ENCODE assay signal across 8 mouse cellular contexts in genomic region chr7:81610125-81610524, GRCm38 (mm10). TPM values are rescaled to one million over a fixed set of nuclear protein-coding genes. Genes with fewer than 3 reads are reported as not detected.
A peak's percentile ranks its signal among the peaks of the same experiment; 100 is the strongest.
DNase-seq lines count a peak whose midpoint lies in the region; ATAC-seq and TF ChIP-seq lines count a peak whose summit lies in the region.
"Had no signal": no experiment of that assay in that cellular context is flagged by ENCODE, and none has a peak within 500 bp of the region (broad histone marks: within the 10 kb centered on the region; RNA-seq: fewer than 3 reads in every experiment).

No protein-coding gene starts in this region.

- H3K4me1 ChIP-seq in kidney, embryonic 15.5 days: no peaks in the 10 kb centered on the region
- no peaks in the 10 kb centered on the region for H3K4me1 ChIP-seq in liver, postnatal 0 days (ENCODE audit: insufficient read depth)
- H3K4me1 ChIP-seq: stomach, embryonic 15.5 days had no signal

- TF ChIP-seq EP300 in liver, postnatal 0 days (IDR thresholded peaks at IDR 0.05; ENCODE audit: low read depth): no peak

- no peak for ATAC-seq in kidney, embryonic 15.5 days (replicated peaks; ENCODE audit: low FRiP score)
- peak; percentile 36; the same call in 1 of the 2 replicates for ATAC-seq in liver, postnatal 0 days

- no peak overlapping the region for H3K4me2 ChIP-seq in kidney, embryonic 15.5 days
- H3K4me2 ChIP-seq in liver, postnatal 0 days (ENCODE audit: low read depth, low read length): no peak overlapping the region
- H3K4me2 ChIP-seq: stomach, embryonic 15.5 days had no signal

- peak; percentile 62 for TF ChIP-seq CTCF in liver, postnatal 0 days (IDR thresholded peaks at IDR 0.05; ENCODE audit: low read depth)

- H3K27ac ChIP-seq in kidney, embryonic 15.5 days: no peak overlapping the region
- no peak overlapping the region for H3K27ac ChIP-seq in liver, postnatal 0 days (ENCODE audit: low read depth)
- H3K27ac ChIP-seq: stomach, embryonic 15.5 days had no signal

- no peaks in the 10 kb centered on the region for H3K36me3 ChIP-seq in kidney, embryonic 15.5 days
- no peaks in the 10 kb centered on the region for H3K36me3 ChIP-seq in liver, postnatal 0 days (replicated peaks; ENCODE audit: insufficient read depth, low read length)
- H3K36me3 ChIP-seq: stomach, embryonic 15.5 days had no signal

- H3K9ac ChIP-seq in kidney, embryonic 15.5 days: no peak overlapping the region
- no peak overlapping the region for H3K9ac ChIP-seq in liver, postnatal 0 days (replicated peaks)
- H3K9ac ChIP-seq: stomach, embryonic 15.5 days had no signal

- H3K27me3 ChIP-seq in kidney, embryonic 15.5 days: no peaks in the 10 kb centered on the region
- H3K27me3 ChIP-seq in liver, postnatal 0 days (ENCODE audit: insufficient read depth, low read length): no peaks in the 10 kb centered on the region
- H3K27me3 ChIP-seq: stomach, embryonic 15.5 days had no signal

- H3K9me3 ChIP-seq in kidney, embryonic 15.5 days (replicated peaks): no peaks in the 10 kb centered on the region
- no peaks in the 10 kb centered on the region for H3K9me3 ChIP-seq in liver, postnatal 0 days (ENCODE audit: low read length)
- H3K9me3 ChIP-seq: stomach, embryonic 15.5 days had no signal

- no peak overlapping the region for H3K4me3 ChIP-seq in kidney, embryonic 15.5 days (replicated peaks)
- H3K4me3 ChIP-seq in liver, postnatal 0 days (ENCODE audit: low read depth, low read length): no peak overlapping the region
- H3K4me3 ChIP-seq: stomach, embryonic 15.5 days had no signal

- peak; percentile 23 for DNase-seq in kidney, adult 9 months
- peak; percentile 91 for DNase-seq in R1 (ENCODE audit: low read depth, low spot score)
- peak; percentile 45 for DNase-seq in c-Kit-positive CD71-negative TER-119-negative erythroid progenitor cells, embryonic 14.5 days (ENCODE audit: low read depth)
- DNase-seq in liver, postnatal 0 days: peak; percentile 54
- DNase-seq in adipocyte (ENCODE audit: low spot score): no peak
- DNase-seq in natural killer cell, adult 2 months (ENCODE audit: low spot score in 2 of 2): no peak

- WGBS in kidney, embryonic 15.5 days: 64% methylated on average over 18 of the region's 18 CpGs
- WGBS in liver, postnatal 0 days (ENCODE audit: insufficient replicate concordance): 57% methylated on average over 18 of the region's 18 CpGs

RNA-seq across cellular contexts. Expression of gene Whamm, which starts 39.1 kb away (rescaled TPM):
- polyA plus RNA-seq in kidney, embryonic 15.5 days (2015; fragmentation: Nextera tagmentation; extraction: Ambion mirVana): 3.9 and 4.6 TPM in 2 replicates
- polyA plus RNA-seq in liver, postnatal 0 days (2015; fragmentation: Nextera tagmentation; extraction: Ambion mirVana): 7.0 and 8.1 TPM in 2 replicates

RNA-seq across cellular contexts. Expression of gene Fsd2, which starts 43.4 kb away (rescaled TPM):
- 0.25 and 0.63 TPM in 2 replicates for polyA plus RNA-seq in kidney, embryonic 15.5 days (2015; fragmentation: Nextera tagmentation; extraction: Ambion mirVana)
- polyA plus RNA-seq in liver, postnatal 0 days (2015; fragmentation: Nextera tagmentation; extraction: Ambion mirVana): 0.28 and 0.50 TPM in 2 replicates

Comparison
In these comparisons a context has a peak if more than half of its experiments do, and no peak if none do; other contexts are left out.
1. DNase-seq: peak in kidney, adult 9 months (single experiment), R1 (single experiment), c-Kit-positive CD71-negative TER-119-negative erythroid progenitor cells, embryonic 14.5 days (single experiment) and liver, postnatal 0 days (single experiment); none in adipocyte (single experiment) and natural killer cell, adult 2 months (0 of 2).